Comparison of ENCODE assay signal across 14 mouse cellular contexts in the genomic region with DNA sequence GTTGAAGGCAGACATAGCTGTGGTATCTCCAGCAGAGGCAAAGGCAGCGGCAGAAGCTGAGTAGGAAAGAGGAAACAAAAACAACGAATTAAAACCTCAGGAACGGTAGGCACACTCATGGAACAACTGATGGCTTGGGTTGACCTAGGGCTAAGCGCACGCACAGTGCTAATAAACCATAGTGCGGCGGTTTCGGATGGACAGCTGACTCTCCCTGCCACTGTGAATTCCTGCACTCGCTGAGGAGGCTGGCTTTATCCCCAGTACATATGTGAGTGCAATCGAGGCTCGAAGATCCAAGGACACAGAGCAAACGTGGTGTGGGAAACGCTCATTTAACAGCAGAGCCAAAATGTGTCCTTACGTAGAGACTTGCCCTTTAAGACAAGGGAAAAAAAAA.
"Had no signal": no experiment of that assay in that cellular context is flagged by ENCODE, and none has a peak within 500 bp of the region (broad histone marks: within the 10 kb centered on the region; RNA-seq: fewer than 3 reads in every experiment).

No protein-coding gene starts in this region.

- H3K9ac ChIP-seq: limb, embryonic 15.5 days; liver, embryonic 12.5 days; lung, embryonic 14.5 days; midbrain, embryonic 15.5 days had no signal

- ATAC-seq: inflammation-experienced regulatory T-cells, adult 6 months; liver, embryonic 12.5 days; midbrain, embryonic 15.5 days had no signal

- H3K4me3 ChIP-seq: layer of hippocampus, adult 2 months; limb, embryonic 15.5 days; liver, embryonic 12.5 days; megakaryocyte, embryonic 14.5 days; midbrain, embryonic 15.5 days had no signal

- H3K9me3 ChIP-seq: limb, embryonic 15.5 days; liver, embryonic 12.5 days; megakaryocyte, embryonic 14.5 days; midbrain, embryonic 15.5 days had no signal

- H3K27ac ChIP-seq: layer of hippocampus, adult 2 months; limb, embryonic 15.5 days; liver, embryonic 12.5 days; macrophage; midbrain, embryonic 15.5 days had no signal

- H3K36me3 ChIP-seq: limb, embryonic 15.5 days; liver, embryonic 12.5 days; midbrain, embryonic 15.5 days had no signal

- H3K4me2 ChIP-seq: limb, embryonic 15.5 days; liver, embryonic 12.5 days; midbrain, embryonic 11.5 days; midbrain, embryonic 15.5 days had no signal

- H3K27me3 ChIP-seq: liver, embryonic 12.5 days; midbrain, embryonic 15.5 days had no signal

- DNase-seq: kidney, adult 18-20 months; kidney, postnatal 4 days; lung, postnatal 10 days; right cerebral cortex, adult 18-20 months; thymus, postnatal 36 days had no signal
